Mouse (Mus musculus) embryo, embryonic 10.5 days (tissue): ENCODE data around the gene Plcb1.

ENCODE experiments used
- DNase-seq: peaks from one replicate; pipeline ENCODE4 v3.0.0-alpha.2; 2015; ENCODE audit warnings: low spot score

Gene Plcb1

GRCm38 (mm10) chr2:135072503-135072902, 286.6 kb downstream of the Plcb1 start:
- DNase-seq: no peak

- DNase-seq: no peak
Observed at GRCm38 (mm10) chr2:135073014-135073413, 287.1 kb downstream of the Plcb1 start.

- DNase-seq: no peak
Observed at GRCm38 (mm10) chr2:135075375-135075774, 289.5 kb downstream of the Plcb1 start.

- no peak for DNase-seq
Observed at GRCm38 (mm10) chr2:135092588-135093162, 306.8 kb downstream of the Plcb1 start.

GRCm38 (mm10) chr2:135101292-135101691, 315.4 kb downstream of the Plcb1 start:
- no peak for DNase-seq

GRCm38 (mm10) chr2:135101943-135102342, 316.1 kb downstream of the Plcb1 start:
- DNase-seq: no peak

GRCm38 (mm10) chr2:135106649-135107048, 320.8 kb downstream of the Plcb1 start:
- DNase-seq: no peak

GRCm38 (mm10) chr2:135108607-135109006, 322.7 kb downstream of the Plcb1 start:
- no peak for DNase-seq

- no peak for DNase-seq
Observed at GRCm38 (mm10) chr2:135114501-135115128, 328.7 kb downstream of the Plcb1 start.

- no peak for DNase-seq
Observed at GRCm38 (mm10) chr2:135123057-135123456, 337.2 kb downstream of the Plcb1 start.

- DNase-seq: no peak
Observed at GRCm38 (mm10) chr2:135123695-135124343, 338.0 kb downstream of the Plcb1 start.

- DNase-seq: peak; percentile 70
Observed at GRCm38 (mm10) chr2:135140576-135140975, 354.7 kb downstream of the Plcb1 start.

GRCm38 (mm10) chr2:135152289-135152688, 366.4 kb downstream of the Plcb1 start:
- DNase-seq: peak; percentile 14

- no peak for DNase-seq
Observed at GRCm38 (mm10) chr2:135153248-135153647, 367.4 kb downstream of the Plcb1 start.

- DNase-seq: no peak
Observed at GRCm38 (mm10) chr2:135156055-135156454, 370.2 kb downstream of the Plcb1 start.

GRCm38 (mm10) chr2:135157961-135158360, 372.1 kb downstream of the Plcb1 start:
- DNase-seq: no peak

- no peak for DNase-seq
Observed at GRCm38 (mm10) chr2:135161673-135162072, 375.8 kb downstream of the Plcb1 start.

GRCm38 (mm10) chr2:135165512-135165911, 379.6 kb downstream of the Plcb1 start:
- no peak for DNase-seq

GRCm38 (mm10) chr2:135175544-135175943, 389.7 kb downstream of the Plcb1 start:
- DNase-seq: no peak

GRCm38 (mm10) chr2:135187659-135188058, 401.8 kb downstream of the Plcb1 start:
- no peak for DNase-seq

GRCm38 (mm10) chr2:135200830-135201229, 415.0 kb downstream of the Plcb1 start:
- no peak for DNase-seq

- DNase-seq: no peak
Observed at GRCm38 (mm10) chr2:135202390-135202789, 416.5 kb downstream of the Plcb1 start.
